Mouse (Mus musculus) heart, embryonic 10.5 days (tissue): ENCODE data around the gene 1190005I06Rik. TPM values are rescaled to one million over a fixed set of nuclear protein-coding genes. Genes with fewer than 3 reads are reported as not detected.

Source experiments
- DNase-seq: peaks from one replicate; pipeline ENCODE4 v3.0.0-alpha.2; 2017; ENCODE audit warnings: low spot score
- H3K27ac ChIP-seq: fragments of 300-500 bp; sonication (generic); 2 replicates; pipeline ENCODE4 v1.5.1; 2016; ENCODE audit warnings: mild to moderate bottlenecking
- H3K27me3 ChIP-seq: fragments of 300-500 bp; sonication (generic); 2 replicates; pipeline ENCODE4 v1.6.1; 2016; ENCODE audit warnings: mild to moderate bottlenecking; ENCODE audit not compliant: poor library complexity, insufficient read depth, severe bottlenecking
- H3K36me3 ChIP-seq: fragments of 300-500 bp; sonication (generic); 2 replicates; pipeline ENCODE4 v1.6.1; 2016; ENCODE audit warnings: mild to moderate bottlenecking, moderate library complexity
- H3K4me1 ChIP-seq: fragments of 300-500 bp; sonication (generic); 2 replicates; pipeline ENCODE4 v1.6.1; 2016; ENCODE audit warnings: mild to moderate bottlenecking
- H3K4me3 ChIP-seq: fragments of 300-500 bp; sonication (generic); 2 replicates; pipeline ENCODE4 v1.5.1; 2016; ENCODE audit warnings: mild to moderate bottlenecking, moderate library complexity
- H3K9me3 ChIP-seq: fragments of 300-500 bp; sonication (generic); 2 replicates; pipeline ENCODE4 v1.6.1; 2016; ENCODE audit warnings: mild to moderate bottlenecking, moderate library complexity
- WGBS: fragments of 180-500 bp; shearing (Covaris S2); methylation state at CpG from one replicate; pipeline ENCODE4 v1.1.7; 2016; 5-methylcytosine and 5-hydroxymethylcytosine counted together
- polyA plus RNA-seq: library from polyadenylated mRNA; unstranded; fragments of >200 nt; fragmentation: Nextera tagmentation; extraction: Ambion mirVana; gene quantifications from 2 replicates; pipeline ENCODE4 v1.2.1, GENCODE M21; 2016

Gene 1190005I06Rik
- polyA plus RNA-seq, result 4.6 and 7.7 TPM in 2 replicates

- WGBS, result 55% methylated on average over 7 of the region's 7 CpGs
Measured at GRCm38 (mm10) chr8:120647532-120647931, at the start of gene 1190005I06Rik. 1190005I06Rik (minus strand) TSS chr8:120647632.

GRCm38 (mm10) chr8:120696401-120697153 is 49.1 kb upstream of the 1190005I06Rik start:
- WGBS, result 43% methylated on average over 13 of the region's 13 CpGs
- Histone ChIP-seq H3K4me1 (peaks cover 43% of the 10 kb centered on the region), H3K4me3 (no peak overlapping the region), H3K9me3 (no peaks in the 10 kb centered on the region; the same call in 1 of the 2 replicates), H3K27ac (no peak overlapping the region), H3K36me3 (no peaks in the 10 kb centered on the region), H3K27me3 (peaks cover 16% of the 10 kb centered on the region; the same call in 1 of the 2 replicates)
- no peak for DNase-seq

More at GRCm38 (mm10) chr8:120647532-120647931, at the start of gene 1190005I06Rik:
- Histone ChIP-seq H3K9me3 (no peaks in the 10 kb centered on the region), H3K4me3 (no peak within 1 kb of the TSS), H3K27ac (no peak within 1 kb of the TSS), H3K36me3 (0 out of 2 replicates have a peak, but pooled peaks cover 8% of the 10 kb centered on the region), H3K27me3 (no peaks in the 10 kb centered on the region), H3K4me1 (no peaks in the 10 kb centered on the region)
- DNase-seq, result no peak

- peak overlapping the region; percentile 6; the same call in 1 of the 2 replicates for H3K27ac ChIP-seq
- DNase-seq, result no peak
- H3K27me3 ChIP-seq, result peaks cover 13% of the 10 kb centered on the region; the same call in 1 of the 2 replicates
- peak overlapping the region; percentile 20 for H3K4me3 ChIP-seq
- H3K36me3 ChIP-seq, result no peaks in the 10 kb centered on the region
- 29% methylated on average over 22 of the region's 22 CpGs for WGBS
- H3K9me3 ChIP-seq, result no peaks in the 10 kb centered on the region; the same call in 1 of the 2 replicates
- H3K4me1 ChIP-seq, result peaks cover 36% of the 10 kb centered on the region
Measured at GRCm38 (mm10) chr8:120693861-120694493, 46.5 kb upstream of the 1190005I06Rik start.

GRCm38 (mm10) chr8:120692934-120693333 is 45.5 kb upstream of the 1190005I06Rik start:
- Histone ChIP-seq H3K27ac (no peak overlapping the region), H3K4me3 (no peak overlapping the region), H3K36me3 (no peaks in the 10 kb centered on the region), H3K4me1 (peaks cover 36% of the 10 kb centered on the region), H3K9me3 (no peaks in the 10 kb centered on the region; the same call in 1 of the 2 replicates), H3K27me3 (peaks cover 24% of the 10 kb centered on the region)
- DNase-seq, result no peak
- WGBS, result 49% methylated on average over 4 of the region's 4 CpGs

GRCm38 (mm10) chr8:120688511-120688910 is 41.1 kb upstream of the 1190005I06Rik start:
- Histone ChIP-seq H3K9me3 (no peaks in the 10 kb centered on the region), H3K4me1 (peaks cover 12% of the 10 kb centered on the region; the same call in 1 of the 2 replicates), H3K36me3 (no peaks in the 10 kb centered on the region), H3K27me3 (peaks cover 56% of the 10 kb centered on the region), H3K27ac (no peak overlapping the region), H3K4me3 (no peak overlapping the region)
- DNase-seq, result no peak
- 83% methylated on average over 7 of the region's 7 CpGs for WGBS

GRCm38 (mm10) chr8:120687786-120688185 is 40.4 kb upstream of the 1190005I06Rik start:
- WGBS, result 60% methylated on average over 8 of the region's 8 CpGs
- H3K4me3 ChIP-seq, result no peak overlapping the region
- H3K4me1 ChIP-seq, result peaks cover 9% of the 10 kb centered on the region; the same call in 1 of the 2 replicates
- H3K36me3 ChIP-seq, result no peaks in the 10 kb centered on the region
- H3K9me3 ChIP-seq, result no peaks in the 10 kb centered on the region
- H3K27ac ChIP-seq, result no peak overlapping the region
- peaks cover 57% of the 10 kb centered on the region for H3K27me3 ChIP-seq
- DNase-seq, result no peak

- no peak overlapping the region for H3K4me3 ChIP-seq
- H3K27ac ChIP-seq, result no peak overlapping the region
- H3K27me3 ChIP-seq, result peaks cover 67% of the 10 kb centered on the region
- H3K36me3 ChIP-seq, result no peaks in the 10 kb centered on the region
- DNase-seq, result peak; percentile 73
- H3K9me3 ChIP-seq, result no peaks in the 10 kb centered on the region
- WGBS, result 84% methylated on average over 5 of the region's 5 CpGs
- peaks cover 8% of the 10 kb centered on the region; the same call in 1 of the 2 replicates for H3K4me1 ChIP-seq
Measured at GRCm38 (mm10) chr8:120686576-120686975, 39.1 kb upstream of the 1190005I06Rik start.

- H3K36me3 ChIP-seq, result no peaks in the 10 kb centered on the region
- WGBS, result 79% methylated on average over 13 of the region's 13 CpGs
- H3K27me3 ChIP-seq, result peaks cover 67% of the 10 kb centered on the region
- H3K9me3 ChIP-seq, result no peaks in the 10 kb centered on the region
- H3K4me3 ChIP-seq, result no peak overlapping the region
- H3K27ac ChIP-seq, result no peak overlapping the region
- DNase-seq, result no peak
- H3K4me1 ChIP-seq, result peaks cover 8% of the 10 kb centered on the region; the same call in 1 of the 2 replicates
Measured at GRCm38 (mm10) chr8:120686051-120686450, 38.6 kb upstream of the 1190005I06Rik start.

- no peak for DNase-seq
- Histone ChIP-seq H3K27me3 (peaks cover 67% of the 10 kb centered on the region), H3K9me3 (no peaks in the 10 kb centered on the region), H3K36me3 (no peaks in the 10 kb centered on the region), H3K27ac (no peak overlapping the region), H3K4me3 (no peak overlapping the region), H3K4me1 (peaks cover 8% of the 10 kb centered on the region; the same call in 1 of the 2 replicates)
- 71% methylated on average over 8 of the region's 8 CpGs for WGBS
Measured at GRCm38 (mm10) chr8:120685591-120685990, 38.2 kb upstream of the 1190005I06Rik start.

- peaks cover 62% of the 10 kb centered on the region for H3K27me3 ChIP-seq
- H3K27ac ChIP-seq, result no peak overlapping the region
- DNase-seq, result no peak
- no peaks in the 10 kb centered on the region for H3K36me3 ChIP-seq
- no peaks in the 10 kb centered on the region for H3K9me3 ChIP-seq
- WGBS, result 68% methylated on average over 5 of the region's 5 CpGs
- peaks cover 8% of the 10 kb centered on the region; the same call in 1 of the 2 replicates for H3K4me1 ChIP-seq
- H3K4me3 ChIP-seq, result no peak overlapping the region
Measured at GRCm38 (mm10) chr8:120685097-120685496, 37.7 kb upstream of the 1190005I06Rik start.

GRCm38 (mm10) chr8:120684082-120684481 is 36.6 kb upstream of the 1190005I06Rik start:
- H3K27me3 ChIP-seq, result peaks cover 63% of the 10 kb centered on the region

GRCm38 (mm10) chr8:120683602-120684001 is 36.2 kb upstream of the 1190005I06Rik start:
- Histone ChIP-seq H3K36me3 (no peaks in the 10 kb centered on the region), H3K27ac (no peak overlapping the region), H3K4me1 (peaks cover 12% of the 10 kb centered on the region), H3K27me3 (peaks cover 59% of the 10 kb centered on the region), H3K9me3 (no peaks in the 10 kb centered on the region), H3K4me3 (no peak overlapping the region)
- DNase-seq, result peak; percentile 82
- WGBS, result 17% methylated on average over 10 of the region's 10 CpGs

More at GRCm38 (mm10) chr8:120684082-120684481, 36.6 kb upstream of the 1190005I06Rik start:
- H3K4me1 ChIP-seq, result peaks cover 12% of the 10 kb centered on the region
- no peak overlapping the region for H3K4me3 ChIP-seq
- H3K9me3 ChIP-seq, result no peaks in the 10 kb centered on the region
- DNase-seq, result no peak
- no peak overlapping the region for H3K27ac ChIP-seq
- H3K36me3 ChIP-seq, result no peaks in the 10 kb centered on the region
- WGBS, result 62% methylated on average over 5 of the region's 5 CpGs

GRCm38 (mm10) chr8:120681113-120681512 is 33.7 kb upstream of the 1190005I06Rik start:
- Histone ChIP-seq H3K27ac (no peak overlapping the region), H3K36me3 (peaks cover 5% of the 10 kb centered on the region; the same call in 1 of the 2 replicates), H3K4me3 (no peak overlapping the region), H3K4me1 (peaks cover 13% of the 10 kb centered on the region), H3K27me3 (peaks cover 37% of the 10 kb centered on the region), H3K9me3 (no peaks in the 10 kb centered on the region)
- 78% methylated on average over 10 of the region's 10 CpGs for WGBS
- no peak for DNase-seq
